Mouse (Mus musculus) heart, adult 2 months (tissue): ENCODE data around the gene Serpinf2. TPM values are rescaled to one million over a fixed set of nuclear protein-coding genes. Genes with fewer than 3 reads are reported as not detected.

Experiments used
- DNase-seq, 2 experiments: peaks; one replicate each; pipeline ENCODE4 v3.0.0; 2021
- H3K27ac ChIP-seq: fragments of 200-600 bp; 2 replicates; pipeline ENCODE4 v1.8.1; 2022
- H3K27me3 ChIP-seq: fragments of 200-500 bp; 2 replicates; pipeline ENCODE4 v1.6.1; 2012; ENCODE audit warnings: mild to moderate bottlenecking, low read length, inconsistent platforms, mixed read lengths; ENCODE audit not compliant: control insufficient read depth, insufficient read depth
- H3K36me3 ChIP-seq: fragments of 200-500 bp; 2 replicates; pipeline ENCODE4 v1.6.1; 2012; ENCODE audit warnings: low read length, inconsistent platforms; ENCODE audit not compliant: control insufficient read depth, insufficient read depth
- H3K4me1 ChIP-seq: fragments of 200-500 bp; 2 replicates; pipeline ENCODE4 v1.6.1; 2011; ENCODE audit warnings: low read length; ENCODE audit not compliant: control insufficient read depth, insufficient read depth
- H3K4me3 ChIP-seq: fragments of 200-600 bp; 2 replicates; pipeline ENCODE4 v1.8.1; 2022
- H3K79me2 ChIP-seq: fragments of 200-500 bp; replicated peaks from 2 replicates; pipeline ENCODE4 v1.6.1; 2012; ENCODE audit warnings: mild to moderate bottlenecking, inconsistent platforms, low read length, moderate library complexity, mixed read lengths; ENCODE audit not compliant: control insufficient read depth, insufficient read depth
- H3K9ac ChIP-seq: fragments of 200-500 bp; 2 replicates; pipeline ENCODE4 v1.6.1; 2012; ENCODE audit warnings: low read depth, mild to moderate bottlenecking, control low read depth, inconsistent platforms, low read length, mixed read lengths
- CTCF ChIP-seq: fragments of 200-600 bp; IDR thresholded peaks from 2 replicates; pipeline ENCODE4 v1.8.1; 2022; ENCODE audit warnings: antibody characterized with exemption, mild to moderate bottlenecking, moderate library complexity
- EP300 ChIP-seq: fragments of 200-500 bp; IDR thresholded peaks from 2 replicates; pipeline ENCODE4 v1.6.1; 2011; ENCODE audit warnings: low read depth, low read length, control low read depth; ENCODE audit not compliant: insufficient read depth
- POLR2A ChIP-seq: fragments of 200-500 bp; IDR thresholded peaks from 2 replicates; pipeline ENCODE4 v1.6.1; 2011; ENCODE audit warnings: mild to moderate bottlenecking, low read depth, low read length, control low read depth; ENCODE audit not compliant: insufficient read depth
- WGBS: fragments of 180-500 bp; shearing (Covaris S2); methylation state at CpG from one replicate; pipeline ENCODE4 v1.1.7; 2018; 5-methylcytosine and 5-hydroxymethylcytosine counted together
- intact Hi-C: fragments of 180-260 bp; cut with DNase I; formaldehyde crosslinking; loops from one replicate; pipeline ENCODE4 v1.15.1; 2025
- long read RNA-seq: library from polyadenylated mRNA; stranded (forward); transcript quantifications from one replicate; pipeline ENCODE4 v2.0.0, GENCODE M21; 2021
- polyA plus RNA-seq: library from polyadenylated mRNA; depleted of rRNA; stranded (reverse); fragments of >200 nt; gene quantifications from 2 replicates; pipeline ENCODE4 v1.2.3, GENCODE M21; 2012; rRNA removed
- total RNA-seq, 2 experiments: library from RNA; stranded (reverse); gene quantifications; 2 replicates each; pipeline ENCODE4 v1.2.3; 2021

The Serpinf2 gene
- total RNA-seq: not detected
- polyA plus RNA-seq: 0.18 and 0.61 TPM in 2 replicates
- long read RNA-seq: 0 reads

DNA sequence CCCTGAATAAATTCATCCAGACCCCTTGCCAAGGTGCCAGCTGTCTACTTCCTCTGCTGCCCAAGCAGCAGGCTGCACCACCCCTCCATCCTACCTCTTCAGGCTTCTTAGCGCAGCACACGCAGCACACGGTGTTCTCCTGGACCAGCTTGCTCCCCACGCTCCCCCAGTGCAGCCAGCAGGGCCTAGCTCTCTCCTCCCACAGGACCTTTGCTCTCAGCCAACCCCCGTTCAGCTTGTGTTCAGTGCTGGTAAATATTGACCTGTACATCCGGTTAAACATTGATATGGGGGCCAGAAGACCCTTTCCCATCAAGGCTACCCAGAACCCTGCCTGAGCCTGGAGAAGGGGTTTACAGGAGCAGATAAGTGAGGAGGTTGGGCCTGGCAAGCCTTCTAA lies at the start of gene Serpinf2:
Gene Serpinf2 (minus strand): TSS at position 229 of the 400 bp plus-strand sequence.
- H3K27me3 ChIP-seq: no peaks in the 10 kb centered on the region
- H3K27ac ChIP-seq: no peak within 1 kb of the TSS
- 83% methylated on average over 6 of the region's 6 CpGs for WGBS
- no peak for TF ChIP-seq CTCF
- TF ChIP-seq EP300: no peak
- TF ChIP-seq POLR2A: no peak
- no peaks in the 10 kb centered on the region for H3K36me3 ChIP-seq
- H3K4me1 ChIP-seq: no peaks in the 10 kb centered on the region
- H3K9ac ChIP-seq: no peak within 1 kb of the TSS
- intact Hi-C loops: no loop called here
- no peak for DNase-seq
- H3K4me3 ChIP-seq: no peak within 1 kb of the TSS
- no peaks in the 10 kb centered on the region for H3K79me2 ChIP-seq

- peak overlapping the region; percentile 78 for H3K4me3 ChIP-seq
- TF ChIP-seq CTCF (no peak), EP300 (no peak), POLR2A (no peak)
- intact Hi-C loops: loop anchor here (2.0 kb wide), 1 partner anchor 23 kb away; the partner anchor contains the start of gene Rilp
- H3K79me2 ChIP-seq: peaks cover 7% of the 10 kb centered on the region
- H3K4me1 ChIP-seq: peaks cover 7% of the 10 kb centered on the region
- WGBS: 19% methylated on average over 6 of the region's 6 CpGs
- peaks cover 7% of the 10 kb centered on the region for H3K36me3 ChIP-seq
- no peaks in the 10 kb centered on the region for H3K27me3 ChIP-seq
- H3K27ac ChIP-seq: peak overlapping the region; percentile 95; the same call in 1 of the 2 replicates
- peak overlapping the region; percentile 93 for H3K9ac ChIP-seq
- no peak for DNase-seq
These were observed 48.1 kb upstream of the Serpinf2 start for GRCm38 (mm10) chr11:75487496-75487895.

GRCm38 (mm10) chr11:75486601-75487285 lies 47.4 kb upstream of the Serpinf2 start, which contains the start of gene Prpf8:
Gene Prpf8, plus strand, starts transcription at chr11:75486816.
- Histone ChIP-seq H3K4me1 (peaks cover 7% of the 10 kb centered on the region), H3K36me3 (peaks cover 7% of the 10 kb centered on the region), H3K27me3 (no peaks in the 10 kb centered on the region), H3K27ac (peak within 1 kb of the TSS; percentile 95), H3K4me3 (peak within 1 kb of the TSS; percentile 78), H3K9ac (peak within 1 kb of the TSS; percentile 93), H3K79me2 (peaks cover 7% of the 10 kb centered on the region)
- intact Hi-C loops: loop anchor here (2.0 kb wide), 1 partner anchor 24 kb away; the partner anchor contains the start of gene Rilp
- WGBS: under 1% methylated on average over 52 of the region's 52 CpGs
- TF ChIP-seq POLR2A (peak; percentile 81), EP300 (peak; percentile 25; the same call in 1 of the 2 replicates), CTCF (no peak)
- peak; percentile 97 to 99 for DNase-seq

DNA sequence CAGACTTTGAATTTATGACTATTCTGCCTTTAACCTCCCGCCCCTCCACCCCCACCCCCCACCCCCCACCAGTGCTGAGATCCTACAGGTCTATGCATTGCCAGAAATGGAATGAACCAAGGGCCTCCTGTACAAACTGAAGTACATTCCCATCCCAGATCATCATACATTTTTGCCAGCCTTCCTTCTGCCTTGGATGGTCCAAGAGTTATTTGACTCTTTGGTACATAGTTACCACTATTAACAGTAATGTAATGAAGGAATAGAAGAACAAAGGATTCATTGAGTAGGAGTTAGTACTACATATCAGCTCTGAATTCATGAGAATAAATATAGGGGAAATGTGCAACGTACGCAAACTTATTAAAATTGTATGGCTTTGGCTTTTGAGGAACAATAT lies 46.8 kb upstream of the Serpinf2 start:
- Histone ChIP-seq H3K79me2 (peaks cover 7% of the 10 kb centered on the region), H3K27me3 (no peaks in the 10 kb centered on the region), H3K9ac (no peak overlapping the region), H3K36me3 (peaks cover 7% of the 10 kb centered on the region), H3K4me3 (peak overlapping the region; percentile 28), H3K4me1 (peaks cover 7% of the 10 kb centered on the region), H3K27ac (peak overlapping the region; percentile 32; the same call in 1 of the 2 replicates)
- 17% methylated on average over 3 of the region's 3 CpGs for WGBS
- no peak for DNase-seq
- TF ChIP-seq CTCF (no peak), POLR2A (no peak), EP300 (no peak)
- intact Hi-C loops: loop anchor here (2.0 kb wide), 1 partner anchor 25 kb away; the partner anchor contains the start of gene Rilp

GRCm38 (mm10) chr11:75473376-75473775 lies 34.0 kb upstream of the Serpinf2 start:
- Histone ChIP-seq H3K4me3 (no peak overlapping the region), H3K27me3 (no peaks in the 10 kb centered on the region), H3K27ac (no peak overlapping the region), H3K9ac (no peak overlapping the region), H3K79me2 (no peaks in the 10 kb centered on the region), H3K4me1 (no peaks in the 10 kb centered on the region), H3K36me3 (no peaks in the 10 kb centered on the region)
- no peak for DNase-seq
- WGBS: 76% methylated on average over 7 of the region's 7 CpGs
- intact Hi-C loops: no loop called here
- TF ChIP-seq POLR2A (no peak), EP300 (no peak), CTCF (no peak)

DNA sequence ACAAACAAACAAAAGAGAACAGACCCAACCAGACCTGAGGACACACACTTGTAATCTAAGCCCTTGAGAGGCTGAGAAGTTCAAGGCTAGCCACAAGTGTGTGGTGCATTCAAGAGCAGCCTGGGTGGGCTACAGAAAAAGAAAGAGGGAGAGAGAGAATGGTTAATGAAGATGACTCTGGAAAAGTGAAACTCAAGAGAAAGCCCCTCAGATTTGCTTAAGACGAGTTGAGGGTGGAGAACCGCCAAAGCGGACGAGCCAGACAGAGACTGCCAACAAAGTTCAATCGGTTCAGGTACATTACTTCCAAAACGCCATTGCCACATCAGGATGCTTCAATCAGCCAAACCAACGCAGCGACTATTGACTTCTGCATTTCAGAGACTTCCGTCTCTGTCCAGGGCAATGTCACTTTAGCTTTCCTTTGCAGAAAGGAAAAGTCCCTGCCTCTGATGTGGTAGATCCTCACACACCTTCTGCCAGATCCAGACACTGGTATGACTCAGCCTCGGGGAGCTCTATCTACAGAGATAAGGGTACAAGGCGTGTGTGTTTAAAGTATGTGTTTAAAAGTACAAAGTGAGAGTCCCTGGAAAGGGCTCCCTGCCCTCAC lies 33.2 kb upstream of the Serpinf2 start:
- Histone ChIP-seq H3K4me3 (no peak overlapping the region), H3K27me3 (no peaks in the 10 kb centered on the region), H3K36me3 (no peaks in the 10 kb centered on the region), H3K4me1 (peaks cover under 1% of the 10 kb centered on the region; the same call in 1 of the 2 replicates), H3K27ac (no peak overlapping the region), H3K79me2 (no peaks in the 10 kb centered on the region), H3K9ac (no peak overlapping the region)
- WGBS: 64% methylated on average over 11 of the region's 11 CpGs
- no peak for DNase-seq
- TF ChIP-seq CTCF: no peak
- TF ChIP-seq EP300: no peak
- TF ChIP-seq POLR2A: no peak
- intact Hi-C loops: no loop called here
